Mouse (Mus musculus): Measurements from ENCODE around the gene Manf. TPM values are rescaled to one million over a fixed set of nuclear protein-coding genes. Genes with fewer than 3 reads are reported as not detected.

Gene Manf
- polyA plus RNA-seq, 1 experiment from 2014 or later = 269 TPM

- H3K36me3 ChIP-seq = peaks cover 20% of the 10 kb centered on the region
- no peak overlapping the region for H3K9ac ChIP-seq
- H3K4me3 ChIP-seq = no peak overlapping the region; the same call in 1 of the 2 replicates
- no peaks in the 10 kb centered on the region for H3K9me3 ChIP-seq
- WGBS = 51% methylated on average over 3 of the region's 3 CpGs
- no peak overlapping the region for H3K27ac ChIP-seq
- peaks cover 32% of the 10 kb centered on the region for H3K4me1 ChIP-seq
- no peaks in the 10 kb centered on the region for H3K27me3 ChIP-seq
- H3K4me2 ChIP-seq = no peak overlapping the region
- ATAC-seq (ENCODE audit: borderline replicate concordance, extremely low read depth, low FRiP score, low TSS enrichment) = no peak
Measured at GRCm38 (mm10) chr9:106893327-106893726, 1.5 kb upstream of the Manf start.

- Histone ChIP-seq H3K36me3 (peaks cover 24% of the 10 kb centered on the region), H3K9me3 (no peaks in the 10 kb centered on the region), H3K27ac (peak overlapping the region; percentile 97), H3K4me3 (peak overlapping the region; percentile 91), H3K9ac (peak overlapping the region; percentile 80), H3K27me3 (no peaks in the 10 kb centered on the region), H3K4me1 (peaks cover 40% of the 10 kb centered on the region), H3K4me2 (peak overlapping the region; percentile 85)
- 0% methylated on average over 9 of the region's 9 CpGs for WGBS
- ATAC-seq (ENCODE audit: borderline replicate concordance, extremely low read depth, low FRiP score, low TSS enrichment) = no peak
Measured at GRCm38 (mm10) chr9:106892552-106892875, 735 bp upstream of the Manf start.

DNA sequence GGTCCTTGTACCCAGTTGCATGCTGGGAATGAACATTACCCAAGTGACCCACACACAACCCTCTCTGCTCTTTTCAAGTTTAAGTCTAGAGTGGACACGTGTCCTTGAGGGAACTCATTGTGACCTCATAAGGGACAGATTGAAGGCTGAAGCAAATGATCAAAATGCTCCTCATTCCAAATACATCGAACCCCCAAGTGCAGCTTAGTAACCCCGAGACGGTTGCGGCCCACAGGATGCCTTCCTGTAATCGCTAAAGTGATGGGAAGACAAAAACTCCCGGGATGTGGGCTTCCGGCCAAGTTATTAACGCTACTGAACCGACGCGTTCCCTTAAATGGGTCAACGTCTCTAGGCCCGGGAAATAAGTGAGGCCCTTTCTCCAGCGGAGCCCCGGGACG is 438 bp downstream of the Manf start:
- H3K27ac ChIP-seq = peak overlapping the region; percentile 85
- peak overlapping the region; percentile 92 for H3K9ac ChIP-seq
- no peaks in the 10 kb centered on the region for H3K27me3 ChIP-seq
- H3K4me1 ChIP-seq = peaks cover 43% of the 10 kb centered on the region
- peaks cover 24% of the 10 kb centered on the region for H3K36me3 ChIP-seq
- H3K4me3 ChIP-seq = peak overlapping the region; percentile 91
- WGBS = under 1% methylated on average over 17 of the region's 17 CpGs
- no peaks in the 10 kb centered on the region for H3K9me3 ChIP-seq
- no peak for ATAC-seq (ENCODE audit: borderline replicate concordance, extremely low read depth, low FRiP score, low TSS enrichment)
- H3K4me2 ChIP-seq = peak overlapping the region; percentile 56

- Histone ChIP-seq H3K27me3 (no peaks in the 10 kb centered on the region), H3K27ac (0 out of 2 replicates have a peak overlapping the region, but pooled peaks have one; percentile 85), H3K4me1 (peaks cover 46% of the 10 kb centered on the region), H3K4me3 (peak overlapping the region; percentile 91), H3K4me2 (peak overlapping the region; percentile 56), H3K9ac (peak overlapping the region; percentile 92), H3K9me3 (no peaks in the 10 kb centered on the region), H3K36me3 (peaks cover 24% of the 10 kb centered on the region)
- ATAC-seq (ENCODE audit: borderline replicate concordance, extremely low read depth, low FRiP score, low TSS enrichment) = no peak
- 44% methylated on average over 8 of the region's 8 CpGs for WGBS
Measured at GRCm38 (mm10) chr9:106890496-106891240, 1.1 kb downstream of the Manf start.

DNA sequence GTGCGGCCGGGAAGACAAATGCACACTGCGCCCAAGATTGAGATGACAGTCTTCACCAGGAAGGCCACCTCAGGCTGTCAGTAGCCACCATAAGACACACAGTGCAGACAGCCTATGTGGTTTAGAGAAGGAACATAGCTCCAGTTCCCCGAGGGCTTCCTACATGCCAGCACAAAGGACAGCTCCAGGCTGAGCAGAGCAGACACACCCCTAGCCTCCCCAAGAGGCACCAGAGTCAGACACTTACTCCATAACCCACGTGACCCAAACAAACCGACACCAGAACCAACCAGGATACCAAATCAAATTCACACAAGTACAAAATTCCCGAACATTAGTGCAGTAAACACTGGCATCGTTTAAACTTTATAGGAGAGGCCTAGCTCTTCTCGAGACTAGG is 2.5 kb downstream of the Manf start:
- no peak overlapping the region for H3K27ac ChIP-seq
- peaks cover 59% of the 10 kb centered on the region for H3K4me1 ChIP-seq
- no peaks in the 10 kb centered on the region for H3K27me3 ChIP-seq
- H3K9ac ChIP-seq = no peak overlapping the region
- no peaks in the 10 kb centered on the region for H3K9me3 ChIP-seq
- WGBS = 71% methylated on average over 9 of the region's 9 CpGs
- no peak for ATAC-seq (ENCODE audit: borderline replicate concordance, extremely low read depth, low FRiP score, low TSS enrichment)
- H3K4me3 ChIP-seq = no peak overlapping the region
- no peak overlapping the region for H3K4me2 ChIP-seq
- H3K36me3 ChIP-seq = peaks cover 24% of the 10 kb centered on the region

- H3K27me3 ChIP-seq = no peaks in the 10 kb centered on the region
- peaks cover 67% of the 10 kb centered on the region for H3K4me1 ChIP-seq
- H3K27ac ChIP-seq = no peak overlapping the region
- no peak for ATAC-seq (ENCODE audit: borderline replicate concordance, extremely low read depth, low FRiP score, low TSS enrichment)
- H3K4me3 ChIP-seq = no peak overlapping the region
- H3K9me3 ChIP-seq = no peaks in the 10 kb centered on the region
- 89% methylated on average over 3 of the region's 3 CpGs for WGBS
- no peak overlapping the region for H3K9ac ChIP-seq
- H3K4me2 ChIP-seq = no peak overlapping the region
- H3K36me3 ChIP-seq = peaks cover 29% of the 10 kb centered on the region
Measured at GRCm38 (mm10) chr9:106888346-106888745, 3.4 kb downstream of the Manf start.

- H3K36me3 ChIP-seq = peaks cover 42% of the 10 kb centered on the region
Measured at GRCm38 (mm10) chr9:106886828-106887702, 4.7 kb downstream of the Manf start, which contains the start of gene Rbm15b. Gene Rbm15b, minus strand, starts transcription at chr9:106887428.

GRCm38 (mm10) chr9:106885901-106886731 is 5.7 kb downstream of the Manf start:
- Histone ChIP-seq H3K4me2 (peak overlapping the region; percentile 95), H3K4me3 (peak overlapping the region; percentile 77), H3K4me1 (peaks cover 67% of the 10 kb centered on the region), H3K27me3 (no peaks in the 10 kb centered on the region), H3K36me3 (peaks cover 51% of the 10 kb centered on the region), H3K9ac (peak overlapping the region; percentile 87), H3K9me3 (no peaks in the 10 kb centered on the region), H3K27ac (peak overlapping the region; percentile 83)
- under 1% methylated on average over 91 of the region's 107 CpGs for WGBS
- ATAC-seq (ENCODE audit: borderline replicate concordance, extremely low read depth, low FRiP score, low TSS enrichment) = 0 out of 2 replicates have a peak, but pooled peaks have one; percentile 1

More at GRCm38 (mm10) chr9:106886828-106887702, 4.7 kb downstream of the Manf start, which contains the start of gene Rbm15b:
- 2% methylated on average over 75 of the region's 101 CpGs for WGBS
- peaks cover 67% of the 10 kb centered on the region for H3K4me1 ChIP-seq
- peak within 1 kb of the TSS; percentile 95 for H3K4me2 ChIP-seq
- H3K4me3 ChIP-seq = peak within 1 kb of the TSS; percentile 77
- no peaks in the 10 kb centered on the region for H3K27me3 ChIP-seq
- H3K9ac ChIP-seq = peak within 1 kb of the TSS; percentile 87
- peak within 1 kb of the TSS; percentile 83 for H3K27ac ChIP-seq
- peak; percentile 79 for ATAC-seq (ENCODE audit: borderline replicate concordance, extremely low read depth, low FRiP score, low TSS enrichment)
- no peaks in the 10 kb centered on the region for H3K9me3 ChIP-seq

GRCm38 (mm10) chr9:106884996-106885900 is 6.5 kb downstream of the Manf start:
- no peak for ATAC-seq (ENCODE audit: borderline replicate concordance, extremely low read depth, low FRiP score, low TSS enrichment)
- no peaks in the 10 kb centered on the region for H3K9me3 ChIP-seq
- peak overlapping the region; percentile 87 for H3K9ac ChIP-seq
- H3K27me3 ChIP-seq = no peaks in the 10 kb centered on the region
- WGBS = 6% methylated on average over 44 of the region's 44 CpGs
- peaks cover 51% of the 10 kb centered on the region for H3K36me3 ChIP-seq
- H3K4me1 ChIP-seq = peaks cover 58% of the 10 kb centered on the region
- peak overlapping the region; percentile 77 for H3K4me3 ChIP-seq
- H3K4me2 ChIP-seq = peak overlapping the region; percentile 95
- no peak overlapping the region for H3K27ac ChIP-seq

- no peaks in the 10 kb centered on the region for H3K27me3 ChIP-seq
- H3K36me3 ChIP-seq = peaks cover 48% of the 10 kb centered on the region
- no peak overlapping the region for H3K27ac ChIP-seq
- H3K4me1 ChIP-seq = peaks cover 49% of the 10 kb centered on the region
- WGBS = 15% methylated on average over 16 of the region's 16 CpGs
- peak overlapping the region; percentile 87; the same call in 1 of the 2 replicates for H3K9ac ChIP-seq
- H3K4me2 ChIP-seq = peak overlapping the region; percentile 95
- no peaks in the 10 kb centered on the region for H3K9me3 ChIP-seq
- H3K4me3 ChIP-seq = peak overlapping the region; percentile 77
- ATAC-seq (ENCODE audit: borderline replicate concordance, extremely low read depth, low FRiP score, low TSS enrichment) = no peak
Measured at GRCm38 (mm10) chr9:106884306-106884705, 7.5 kb downstream of the Manf start.
